Mouse (Mus musculus) liver, embryonic 18 days (tissue): Measurements from ENCODE around the gene Gm15155. TPM values are rescaled to one million over a fixed set of nuclear protein-coding genes. Genes with fewer than 3 reads are reported as not detected.

Experiments used
- polyA plus RNA-seq: library from polyadenylated mRNA; depleted of rRNA; stranded (reverse); fragments of >200 nt; gene quantifications from 2 replicates; pipeline ENCODE4 v1.2.3, GENCODE M21; 2012; rRNA removed

The Gm15155 gene
- polyA plus RNA-seq: not detected in 2 replicates

GRCm38 (mm10) chrX:155624341-155624841 is at the start of gene Gm15155:
Gene Gm15155 (plus strand): TSS chrX:155624741.

DNA sequence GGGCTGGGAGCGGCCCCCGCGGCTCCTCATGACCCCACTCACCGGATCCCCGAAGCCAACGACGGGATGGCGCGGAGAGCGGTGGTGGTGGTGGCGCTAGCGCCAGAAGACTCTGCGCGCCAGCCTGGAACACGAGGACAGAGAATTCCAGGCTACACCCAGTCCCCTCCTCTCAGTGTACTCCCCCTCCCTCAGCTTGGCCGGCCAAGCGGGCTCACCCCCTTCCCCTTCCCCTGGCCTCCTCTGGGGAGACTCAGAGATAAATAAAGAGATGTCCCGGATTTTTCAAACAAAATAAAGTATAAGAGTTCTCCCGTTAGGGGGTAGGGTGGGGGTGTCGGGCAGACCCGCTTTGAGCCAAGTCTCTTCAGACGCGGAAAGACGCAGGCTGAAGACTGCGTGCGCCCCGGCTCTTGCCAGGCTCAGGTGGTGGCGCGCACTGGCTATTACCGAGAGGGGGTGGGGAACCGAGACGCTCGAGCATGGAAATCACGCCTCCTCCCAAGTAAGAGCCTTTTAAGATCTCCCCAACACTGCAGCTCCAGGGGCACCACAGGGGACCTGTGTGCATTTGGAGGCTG is 750 bp upstream of the Gm15155 start, which contains the start of gene Ptchd1:
Ptchd1 (minus strand) TSS at position 114 of the 581 bp plus-strand sequence.

Other genes with a start within 250 kb of the Gm15155 start
- not detected in 2 replicates for gene Ptchd1, start 927 bp upstream of the Gm15155 start, polyA plus RNA-seq